Mouse (Mus musculus): ENCODE results near the gene Xcr1. TPM values are rescaled to one million over a fixed set of nuclear protein-coding genes. Genes with fewer than 3 reads are reported as not detected.

Xcr1 gene
- polyA plus RNA-seq (2014; fragmentation: Illumina TruSeq; extraction: RNeasy Lipid Tissue Mini Kit (QIAGEN cat#74804); ENCODE audit: low replicate concordance), result 2.1 TPM

GRCm38 (mm10) chr9:123861929-123862328 is at the start of gene Xcr1:
TSS of gene Xcr1 (minus strand) at chr9:123862029.

GRCm38 (mm10) chr9:123851713-123852448 is 9.9 kb downstream of the Xcr1 start, which contains the start of gene Fyco1:
TSS of gene Fyco1 (minus strand) at chr9:123851899.

GRCm38 (mm10) chr9:123806267-123806666 is 55.6 kb downstream of the Xcr1 start, which contains the start of gene Cxcr6:
TSS of gene Cxcr6 (plus strand) at chr9:123806475.

Other genes starting within 250 kb of the Xcr1 start
- gene Slc6a20b, start 229.5 kb downstream of the Xcr1 start, polyA plus RNA-seq (2014; fragmentation: Illumina TruSeq; extraction: RNeasy Lipid Tissue Mini Kit (QIAGEN cat#74804); ENCODE audit: low replicate concordance), result 8.4 TPM
- gene Ccr9, start 183.6 kb downstream of the Xcr1 start, polyA plus RNA-seq (2014; fragmentation: Illumina TruSeq; extraction: RNeasy Lipid Tissue Mini Kit (QIAGEN cat#74804); ENCODE audit: low replicate concordance), result 6.0 TPM
- 916 TPM for gene Slc6a20a, start 183.1 kb downstream of the Xcr1 start, polyA plus RNA-seq (2014; fragmentation: Illumina TruSeq; extraction: RNeasy Lipid Tissue Mini Kit (QIAGEN cat#74804); ENCODE audit: low replicate concordance)
- gene Lztfl1, start 144.3 kb downstream of the Xcr1 start, polyA plus RNA-seq (2014; fragmentation: Illumina TruSeq; extraction: RNeasy Lipid Tissue Mini Kit (QIAGEN cat#74804); ENCODE audit: low replicate concordance), result 63.7 TPM
- gene Cxcr6, start 55.6 kb downstream of the Xcr1 start, polyA plus RNA-seq (2014; fragmentation: Illumina TruSeq; extraction: RNeasy Lipid Tissue Mini Kit (QIAGEN cat#74804); ENCODE audit: low replicate concordance), result 9.3 TPM
- gene Fyco1, start 10.1 kb downstream of the Xcr1 start, polyA plus RNA-seq (2014; fragmentation: Illumina TruSeq; extraction: RNeasy Lipid Tissue Mini Kit (QIAGEN cat#74804); ENCODE audit: low replicate concordance), result 9.6 TPM
- gene Ccr1, start 106.7 kb upstream of the Xcr1 start, polyA plus RNA-seq (2014; fragmentation: Illumina TruSeq; extraction: RNeasy Lipid Tissue Mini Kit (QIAGEN cat#74804); ENCODE audit: low replicate concordance), result 24.9 TPM
- 0.37 TPM for gene Ccr1l1, start 116.4 kb upstream of the Xcr1 start, polyA plus RNA-seq (2014; fragmentation: Illumina TruSeq; extraction: RNeasy Lipid Tissue Mini Kit (QIAGEN cat#74804); ENCODE audit: low replicate concordance)
- 4.2 TPM for gene Ccr3, start 159.9 kb upstream of the Xcr1 start, polyA plus RNA-seq (2014; fragmentation: Illumina TruSeq; extraction: RNeasy Lipid Tissue Mini Kit (QIAGEN cat#74804); ENCODE audit: low replicate concordance)
- 6.8 TPM for gene Ccr2, start 239.9 kb upstream of the Xcr1 start, polyA plus RNA-seq (2014; fragmentation: Illumina TruSeq; extraction: RNeasy Lipid Tissue Mini Kit (QIAGEN cat#74804); ENCODE audit: low replicate concordance)